Mouse (Mus musculus) splenic B cell, adult 2 months (primary cell): Measurements from ENCODE around the gene Romo1.
"Not testable (repeated sequence)": the region's sequence is repeated elsewhere in the genome, so short reads cannot be mapped to it uniquely, and the experiment has no call there.

ENCODE experiments used
- DNase-seq: peaks from one replicate; pipeline ENCODE4 v3.0.0-alpha.2; 2011; ENCODE audit warnings: low read depth, low spot score
- H3K27me3 ChIP-seq: 2 replicates; pipeline ENCODE4 v1.6.1; 2012; ENCODE audit warnings: mild to moderate bottlenecking, low read length, moderate library complexity, mixed read lengths; ENCODE audit not compliant: control insufficient read depth, poor library complexity, insufficient read depth, severe bottlenecking
- H3K36me3 ChIP-seq: 2 replicates; pipeline ENCODE4 v1.6.1; 2012; ENCODE audit warnings: mild to moderate bottlenecking, low read length, moderate library complexity, mixed read lengths; ENCODE audit not compliant: control insufficient read depth, poor library complexity, insufficient read depth, severe bottlenecking

Gene Romo1

DNA sequence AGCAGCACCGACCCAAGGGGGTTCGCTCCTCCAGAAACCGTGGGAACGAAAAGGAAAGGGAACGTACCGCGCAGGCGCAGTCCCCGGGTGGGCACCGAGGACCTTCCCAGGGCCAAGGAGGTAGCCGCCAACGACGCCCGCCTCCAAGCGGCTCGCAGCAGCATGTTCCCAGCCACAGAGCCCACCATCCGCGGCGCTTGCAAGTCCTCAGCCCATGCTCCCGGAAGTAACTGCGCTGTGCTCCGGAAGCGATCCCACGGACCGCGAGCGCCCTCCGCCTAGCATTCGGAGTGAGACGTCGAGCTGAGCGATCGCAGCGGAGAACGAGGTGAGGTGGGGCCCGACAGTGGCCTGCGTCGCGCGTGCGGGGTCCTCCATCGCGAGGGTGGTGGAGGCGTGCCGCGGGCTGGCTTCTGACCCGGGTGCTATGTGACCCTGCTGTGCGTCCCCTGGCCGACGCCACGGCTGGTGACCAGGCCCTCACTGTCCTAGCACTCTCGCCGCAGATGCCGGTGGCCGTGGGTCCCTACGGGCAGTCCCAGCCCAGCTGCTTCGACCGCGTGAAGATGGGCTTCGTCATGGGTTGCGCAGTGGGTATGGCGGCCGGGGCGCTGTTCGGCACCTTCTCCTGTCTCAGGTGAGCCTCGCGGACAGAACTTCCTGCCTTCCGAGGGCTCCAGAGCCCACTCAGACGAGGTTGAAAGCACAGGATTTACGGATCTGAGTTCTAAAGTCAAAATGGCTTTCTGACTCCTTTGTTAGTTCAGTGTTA is at the start of gene Romo1, which contains the start of gene Nfs1:
Gene Romo1 (plus strand): TSS at position 87 of the 772 bp plus-strand sequence.
Gene Nfs1 (minus strand): TSS at position 234 of the 772 bp plus-strand sequence.
- peaks cover 14% of the 10 kb centered on the region for H3K36me3 ChIP-seq
- DNase-seq: peak; percentile 94
- no peaks in the 10 kb centered on the region for H3K27me3 ChIP-seq

- 0 out of 2 replicates have a peak, but pooled peaks cover 2% of the 10 kb centered on the region for H3K36me3 ChIP-seq
- DNase-seq: peak; percentile 18
- H3K27me3 ChIP-seq: no peaks in the 10 kb centered on the region
Observed at GRCm38 (mm10) chr2:156110627-156111357, 33.0 kb upstream of the Romo1 start.

DNA sequence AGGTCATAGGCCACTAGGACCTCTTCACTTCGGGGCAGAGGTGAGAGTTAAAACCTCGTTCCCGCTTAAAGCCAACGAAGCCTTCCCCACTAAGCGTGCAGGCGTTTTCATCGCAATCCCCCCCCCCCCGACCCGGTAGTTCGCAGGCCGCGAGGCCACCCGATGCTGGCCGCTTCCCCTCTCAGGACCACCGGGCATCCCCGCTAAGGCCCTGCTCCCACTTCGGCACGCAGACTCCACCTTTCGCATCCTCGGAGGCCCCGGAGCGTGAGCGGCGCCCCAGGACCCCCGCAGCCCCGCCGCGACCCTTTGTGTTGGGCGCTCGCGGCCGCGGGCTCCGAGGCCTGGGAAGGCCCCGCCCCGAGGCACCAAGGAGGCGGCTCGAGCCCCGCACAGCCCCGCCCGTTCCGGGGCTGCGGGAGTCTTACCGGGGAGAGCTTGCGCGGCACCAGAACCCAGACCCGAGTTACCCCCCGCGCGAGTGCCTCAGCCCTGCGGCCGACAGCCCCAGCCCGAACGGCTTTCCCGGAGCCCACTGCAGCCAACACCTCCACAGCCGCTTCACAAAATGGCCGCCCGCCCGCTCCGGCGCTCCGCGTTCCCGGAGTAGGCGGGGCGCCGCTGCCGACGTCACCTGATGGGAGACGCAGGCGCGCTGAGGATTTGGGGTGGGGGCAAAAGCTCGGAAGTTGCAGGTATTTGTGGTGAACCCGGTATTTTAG is 32.3 kb upstream of the Romo1 start, which contains the start of the genes Cpne1 and Rbm12:
Gene Cpne1 (minus strand): TSS at position 608 of the 722 bp plus-strand sequence.
Gene Rbm12 (minus strand): TSS at position 621 of the 722 bp plus-strand sequence.
- peak; percentile 91 for DNase-seq
- Histone ChIP-seq H3K27me3 (no peaks in the 10 kb centered on the region), H3K36me3 (0 out of 2 replicates have a peak, but pooled peaks cover 2% of the 10 kb centered on the region)

GRCm38 (mm10) chr2:156112080-156112423 is 31.8 kb upstream of the Romo1 start:
- H3K36me3 ChIP-seq, H3K27me3 ChIP-seq, DNase-seq: not testable (repeated sequence)

DNA sequence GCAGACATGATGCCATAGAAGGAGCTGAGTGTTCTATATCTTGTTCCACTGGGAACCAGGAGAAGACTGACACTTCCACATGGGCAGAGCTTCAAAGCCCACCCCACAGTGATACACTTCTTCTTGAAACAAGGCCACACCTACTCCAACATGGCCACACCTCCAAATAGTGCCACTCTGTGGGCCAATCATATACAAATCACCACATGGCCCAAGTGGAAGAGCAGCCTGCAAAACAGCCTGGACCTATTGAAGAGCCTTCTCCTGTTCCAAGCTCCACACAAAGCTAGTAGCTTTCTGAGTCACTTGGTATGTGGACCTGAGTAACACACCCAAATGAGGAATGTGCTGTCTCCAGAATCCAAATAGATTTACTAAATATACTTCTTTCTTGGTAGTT is 24.3 kb upstream of the Romo1 start:
- H3K27me3 ChIP-seq: no peaks in the 10 kb centered on the region
- H3K36me3 ChIP-seq: no peaks in the 10 kb centered on the region
- no peak for DNase-seq

DNA sequence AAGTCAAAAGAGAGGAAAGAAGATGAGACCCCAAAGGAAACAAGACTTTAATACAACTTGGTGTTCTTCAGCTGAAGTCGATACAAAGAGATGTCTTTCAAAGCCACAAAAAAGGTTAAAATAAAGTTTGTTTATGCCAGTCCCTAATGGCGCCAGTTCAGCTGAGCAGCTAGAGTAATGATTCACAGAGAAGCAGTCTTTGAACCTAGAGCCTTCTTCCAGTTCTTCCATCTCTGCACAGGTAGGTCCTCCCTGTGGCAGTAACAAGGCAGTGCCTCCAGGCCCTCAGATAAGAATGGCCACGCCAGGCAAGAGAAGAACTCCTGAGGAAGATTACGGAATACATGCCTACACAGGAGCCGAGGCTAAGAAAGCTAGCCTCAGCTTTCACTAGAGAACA is 20.1 kb upstream of the Romo1 start:
- DNase-seq: no peak
- no peaks in the 10 kb centered on the region; the same call in 1 of the 2 replicates for H3K36me3 ChIP-seq
- H3K27me3 ChIP-seq: no peaks in the 10 kb centered on the region

DNA sequence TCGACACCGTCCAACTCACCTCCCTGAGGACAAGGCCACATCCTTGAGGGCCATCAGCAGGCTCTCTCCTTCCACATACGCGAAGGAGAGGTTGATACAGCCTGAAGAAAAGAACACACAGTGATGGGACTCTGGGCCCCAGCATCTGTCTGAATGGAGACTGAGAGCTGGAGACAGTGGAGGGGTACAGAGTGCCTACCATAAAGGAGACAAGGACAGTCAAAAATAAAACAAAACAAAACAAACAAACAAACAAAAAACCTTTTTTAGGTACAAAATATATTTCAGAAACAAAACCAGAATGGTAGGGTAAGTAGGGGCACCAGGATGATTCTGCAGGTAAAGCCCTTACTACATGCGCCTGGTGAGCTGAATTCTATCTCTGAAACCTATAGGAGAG is 16.8 kb upstream of the Romo1 start, which contains the start of gene Gm28036:
Gene Gm28036 (minus strand): TSS at position 101 of the 400 bp plus-strand sequence.
- peaks cover 4% of the 10 kb centered on the region for H3K36me3 ChIP-seq
- DNase-seq: no peak
- H3K27me3 ChIP-seq: no peaks in the 10 kb centered on the region

GRCm38 (mm10) chr2:156134161-156134560 is 9.7 kb upstream of the Romo1 start:
- DNase-seq: no peak
- H3K27me3 ChIP-seq: no peaks in the 10 kb centered on the region
- H3K36me3 ChIP-seq: peaks cover 4% of the 10 kb centered on the region

DNA sequence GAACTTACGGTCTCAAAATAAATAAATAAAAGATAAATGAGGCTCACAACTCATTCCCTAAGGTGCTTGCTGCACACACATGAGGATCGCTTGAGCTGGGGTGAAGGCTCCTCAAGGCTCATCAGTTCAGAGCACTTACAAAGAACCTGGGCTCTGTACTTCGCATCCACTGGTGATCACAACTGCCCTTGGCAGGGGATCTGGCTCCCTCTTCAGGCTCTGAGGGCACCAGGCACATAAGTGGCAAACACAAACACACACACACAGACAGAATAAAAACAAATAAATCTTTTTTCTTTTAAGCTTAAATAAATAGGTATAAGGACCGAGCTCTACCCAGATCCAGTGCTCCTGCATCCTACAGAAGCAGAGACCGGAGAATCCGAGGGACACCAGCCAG is 8.1 kb upstream of the Romo1 start:
- no peak for DNase-seq
- no peaks in the 10 kb centered on the region for H3K27me3 ChIP-seq
- H3K36me3 ChIP-seq: peaks cover 3% of the 10 kb centered on the region; the same call in 1 of the 2 replicates

- no peak for DNase-seq
- H3K27me3 ChIP-seq: no peaks in the 10 kb centered on the region
Observed at GRCm38 (mm10) chr2:156142820-156143219, 1.0 kb upstream of the Romo1 start.

GRCm38 (mm10) chr2:156143367-156143766 is 472 bp upstream of the Romo1 start:
- Histone ChIP-seq H3K27me3 (no peaks in the 10 kb centered on the region), H3K36me3 (peaks cover 11% of the 10 kb centered on the region)
- no peak for DNase-seq

More at GRCm38 (mm10) chr2:156142820-156143219, 1.0 kb upstream of the Romo1 start:
- H3K36me3 ChIP-seq: peaks cover 9% of the 10 kb centered on the region

- peaks cover 17% of the 10 kb centered on the region for H3K36me3 ChIP-seq
- no peak for DNase-seq
- H3K27me3 ChIP-seq: no peaks in the 10 kb centered on the region
Observed at GRCm38 (mm10) chr2:156145486-156146130, 1.8 kb downstream of the Romo1 start.

DNA sequence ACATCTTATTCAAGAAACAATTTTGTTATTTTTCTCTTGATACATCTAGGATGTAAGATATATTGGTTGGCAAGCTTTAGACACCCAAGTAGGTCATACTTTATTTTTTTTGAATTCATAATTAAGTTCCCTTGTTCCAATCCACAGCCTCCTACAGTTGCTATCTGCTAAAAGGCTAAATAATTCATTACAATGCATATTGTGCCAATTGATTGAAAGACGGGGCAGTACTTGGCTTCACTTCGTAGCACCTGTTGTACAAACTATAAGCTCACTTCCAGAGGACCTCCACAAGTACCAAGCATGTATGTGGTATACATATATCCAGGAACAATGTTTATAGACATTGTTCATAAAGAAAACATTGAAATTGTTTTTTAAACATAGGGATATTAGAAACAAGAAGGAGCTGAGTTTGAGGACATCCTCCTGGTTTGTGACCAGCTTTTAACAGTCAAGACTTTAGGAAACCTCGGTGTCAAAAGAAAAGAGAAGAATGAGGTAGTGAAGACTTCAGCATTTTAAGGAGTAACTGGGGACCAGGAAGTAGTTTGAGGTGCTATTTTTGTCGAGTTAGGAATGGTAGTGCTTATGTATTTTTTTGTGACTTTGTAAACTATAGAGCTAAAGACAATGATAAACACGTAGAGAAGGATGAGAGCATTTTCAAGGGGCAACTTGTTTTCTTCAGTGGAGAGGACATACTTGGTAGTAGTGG is 2.6 kb downstream of the Romo1 start:
- Histone ChIP-seq H3K36me3 (peaks cover 19% of the 10 kb centered on the region), H3K27me3 (no peaks in the 10 kb centered on the region)
- DNase-seq: no peak
